Mouse (Mus musculus) splenic B cell, adult 2 months (primary cell): Measurements from ENCODE around the gene Lgals9.

Experiments
- DNase-seq: peaks from one replicate; pipeline ENCODE4 v3.0.0-alpha.2; 2011; ENCODE audit warnings: low read depth, low spot score
- H3K27me3 ChIP-seq: 2 replicates; pipeline ENCODE4 v1.6.1; 2012; ENCODE audit warnings: mild to moderate bottlenecking, low read length, moderate library complexity, mixed read lengths; ENCODE audit not compliant: control insufficient read depth, poor library complexity, insufficient read depth, severe bottlenecking
- H3K36me3 ChIP-seq: 2 replicates; pipeline ENCODE4 v1.6.1; 2012; ENCODE audit warnings: mild to moderate bottlenecking, low read length, moderate library complexity, mixed read lengths; ENCODE audit not compliant: control insufficient read depth, poor library complexity, insufficient read depth, severe bottlenecking

Lgals9 gene

DNA sequence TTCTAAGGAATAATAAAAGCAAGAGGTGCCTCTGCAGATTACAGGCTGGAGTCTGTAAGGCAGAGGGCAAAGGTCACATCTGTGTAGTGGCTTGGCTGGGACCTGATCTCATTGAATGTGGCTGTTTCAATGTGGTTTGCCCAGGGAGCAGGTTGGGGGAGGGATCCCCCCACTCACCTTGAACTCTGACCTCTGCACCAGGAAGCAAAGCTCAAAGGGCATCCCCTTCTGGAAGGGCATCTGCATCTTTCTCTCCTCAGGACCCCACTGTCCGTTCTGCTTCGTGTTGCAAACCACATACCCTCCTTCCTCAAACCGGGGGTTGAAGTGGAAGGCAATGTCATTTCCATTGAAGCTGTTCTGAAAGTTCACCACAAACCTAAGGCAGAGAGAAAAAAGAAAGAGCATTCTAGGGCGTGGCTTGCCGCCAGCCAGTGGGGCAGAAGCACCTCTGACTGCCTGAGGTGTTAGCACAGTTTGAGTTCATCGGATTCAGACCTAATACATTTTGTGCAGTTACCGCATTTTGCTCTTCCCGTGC lies 11.9 kb downstream of the Lgals9 start:
- DNase-seq = no peak
- H3K27me3 ChIP-seq = no peaks in the 10 kb centered on the region
- H3K36me3 ChIP-seq = peaks cover 11% of the 10 kb centered on the region

- H3K36me3 ChIP-seq = peaks cover 11% of the 10 kb centered on the region
- no peak for DNase-seq
- no peaks in the 10 kb centered on the region for H3K27me3 ChIP-seq
These were observed 12.4 kb downstream of the Lgals9 start for GRCm38 (mm10) chr11:78972328-78972727.

GRCm38 (mm10) chr11:78971746-78972145 lies 13.0 kb downstream of the Lgals9 start:
- Histone ChIP-seq H3K27me3 (no peaks in the 10 kb centered on the region), H3K36me3 (peaks cover 14% of the 10 kb centered on the region)
- DNase-seq = no peak

- no peak for DNase-seq
These were observed 13.7 kb downstream of the Lgals9 start for GRCm38 (mm10) chr11:78971096-78971495.

GRCm38 (mm10) chr11:78968121-78968520 lies 16.6 kb downstream of the Lgals9 start:
- H3K36me3 ChIP-seq = peaks cover 14% of the 10 kb centered on the region
- no peak for DNase-seq
- H3K27me3 ChIP-seq = no peaks in the 10 kb centered on the region

More at GRCm38 (mm10) chr11:78971096-78971495, 13.7 kb downstream of the Lgals9 start:
- H3K27me3 ChIP-seq = no peaks in the 10 kb centered on the region
- peaks cover 15% of the 10 kb centered on the region for H3K36me3 ChIP-seq

DNA sequence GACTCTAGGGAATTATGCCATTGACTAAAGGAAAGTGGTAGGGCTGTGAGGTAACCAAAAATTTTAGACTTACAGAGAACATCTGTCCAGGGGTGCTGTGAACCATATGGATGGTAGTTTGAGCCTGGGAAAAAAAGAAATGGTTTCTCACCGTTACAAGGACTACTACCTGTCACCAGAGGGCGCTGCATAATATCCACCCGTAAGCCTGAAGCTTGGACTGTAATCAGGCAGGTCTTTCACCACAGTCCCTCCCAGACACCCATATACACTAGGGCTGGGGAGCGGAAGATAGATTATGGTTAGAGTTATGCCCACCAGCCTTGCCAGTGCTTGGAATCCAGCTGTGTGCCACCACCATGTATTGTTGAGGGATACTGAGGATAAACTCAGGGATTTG lies 17.4 kb downstream of the Lgals9 start:
- H3K27me3 ChIP-seq = no peaks in the 10 kb centered on the region
- peak; percentile 73 for DNase-seq
- peaks cover 14% of the 10 kb centered on the region for H3K36me3 ChIP-seq

DNA sequence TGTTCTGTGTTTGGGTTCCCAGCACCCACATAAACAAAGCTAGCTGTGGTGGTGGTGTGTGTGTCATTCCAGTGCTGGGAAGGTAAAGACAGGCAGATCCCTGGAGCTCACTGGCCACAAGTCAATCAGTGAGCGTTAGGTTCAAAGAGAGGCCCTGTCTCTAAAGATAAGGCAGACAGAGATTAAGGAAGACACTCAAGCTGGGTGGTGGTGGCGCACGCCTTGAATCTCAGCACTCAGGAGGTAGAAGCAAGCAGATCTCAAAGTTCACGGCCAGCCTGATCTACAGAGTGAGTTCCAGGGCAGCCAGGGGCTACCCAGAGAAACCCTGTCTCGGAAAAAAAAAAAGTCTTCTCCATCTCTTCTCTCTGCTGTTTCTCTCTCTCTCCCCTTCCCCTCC lies 23.5 kb downstream of the Lgals9 start:
- Histone ChIP-seq H3K36me3 (peaks cover 8% of the 10 kb centered on the region; the same call in 1 of the 2 replicates), H3K27me3 (no peaks in the 10 kb centered on the region)
- no peak for DNase-seq

GRCm38 (mm10) chr11:78959841-78960520 lies 24.8 kb downstream of the Lgals9 start:
- H3K36me3 ChIP-seq = peaks cover 6% of the 10 kb centered on the region; the same call in 1 of the 2 replicates
- DNase-seq = peak; percentile 29
- no peaks in the 10 kb centered on the region for H3K27me3 ChIP-seq

GRCm38 (mm10) chr11:78959367-78959766 lies 25.4 kb downstream of the Lgals9 start:
- no peaks in the 10 kb centered on the region for H3K27me3 ChIP-seq
- no peak for DNase-seq
- H3K36me3 ChIP-seq = peaks cover 3% of the 10 kb centered on the region; the same call in 1 of the 2 replicates

DNA sequence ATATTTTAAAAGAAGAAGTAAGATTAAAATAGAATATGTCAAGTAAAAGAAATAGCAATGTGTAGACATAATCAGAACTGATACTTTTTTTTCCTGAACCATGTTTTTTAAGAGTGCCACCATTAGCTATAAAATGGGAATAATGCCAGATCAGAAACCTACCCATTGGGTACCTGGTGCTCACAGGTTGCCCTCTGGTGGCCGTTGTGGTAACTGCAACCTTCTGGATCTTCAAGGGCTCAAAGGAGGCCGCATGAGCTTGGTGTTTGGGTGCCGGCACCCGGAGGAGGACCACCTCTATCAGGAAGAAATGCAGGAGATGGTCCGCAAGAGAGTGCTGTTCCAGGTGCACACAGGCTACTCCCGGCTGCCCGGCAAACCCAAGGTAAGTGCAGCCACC lies 28.5 kb downstream of the Lgals9 start:
- DNase-seq = peak; percentile 81
- Histone ChIP-seq H3K27me3 (no peaks in the 10 kb centered on the region), H3K36me3 (peaks cover 2% of the 10 kb centered on the region; the same call in 1 of the 2 replicates)

DNA sequence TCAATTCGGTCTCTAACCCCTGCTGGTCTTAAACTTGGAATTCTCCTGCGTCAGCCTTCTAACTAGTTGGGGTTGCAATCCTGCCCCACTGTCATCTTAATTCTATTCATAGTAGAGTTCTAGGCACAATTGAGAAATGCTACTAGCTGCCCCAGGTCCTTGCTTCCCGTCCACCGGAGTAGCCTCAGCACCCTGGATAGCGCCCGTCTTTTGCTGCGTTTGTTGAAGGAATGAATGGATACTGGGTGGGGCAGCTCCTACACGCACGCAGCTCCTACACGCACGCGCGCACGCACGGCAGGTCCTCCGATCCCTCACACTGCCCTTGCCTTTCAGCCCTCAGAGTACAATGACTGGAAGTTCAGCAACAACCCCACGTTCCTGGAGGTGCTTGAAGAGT lies 32.3 kb downstream of the Lgals9 start:
- Histone ChIP-seq H3K36me3 (no peaks in the 10 kb centered on the region), H3K27me3 (no peaks in the 10 kb centered on the region)
- peak; percentile 10 for DNase-seq

GRCm38 (mm10) chr11:78950365-78950764 lies 34.4 kb downstream of the Lgals9 start:
- Histone ChIP-seq H3K36me3 (no peaks in the 10 kb centered on the region), H3K27me3 (no peaks in the 10 kb centered on the region)
- no peak for DNase-seq

GRCm38 (mm10) chr11:78943083-78943482 lies 41.7 kb downstream of the Lgals9 start:
- no peak for DNase-seq
- Histone ChIP-seq H3K36me3 (no peaks in the 10 kb centered on the region), H3K27me3 (no peaks in the 10 kb centered on the region)

DNA sequence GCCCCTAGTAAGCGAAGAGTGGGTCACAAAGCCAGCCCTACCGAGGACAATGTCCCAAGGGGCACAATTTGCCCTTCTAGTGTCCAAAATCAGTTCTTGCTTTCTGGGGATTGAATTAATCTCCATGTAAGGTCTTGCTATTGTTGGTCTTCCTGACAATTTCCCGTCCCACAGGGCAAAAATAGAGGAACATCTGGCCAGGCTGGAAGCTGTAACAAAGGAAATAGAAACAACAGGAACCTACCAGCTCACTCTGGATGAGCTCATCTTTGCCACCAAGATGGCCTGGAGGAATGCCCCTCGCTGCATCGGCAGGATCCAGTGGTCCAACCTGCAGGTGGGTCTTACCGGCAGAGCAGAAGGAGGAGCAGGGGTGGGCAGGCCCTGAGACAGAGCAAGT lies 49.6 kb downstream of the Lgals9 start:
- DNase-seq = no peak
- Histone ChIP-seq H3K36me3 (no peaks in the 10 kb centered on the region), H3K27me3 (no peaks in the 10 kb centered on the region)

GRCm38 (mm10) chr11:78934727-78935126 lies 50.0 kb downstream of the Lgals9 start:
- Histone ChIP-seq H3K36me3 (no peaks in the 10 kb centered on the region), H3K27me3 (no peaks in the 10 kb centered on the region)
- no peak for DNase-seq

DNA sequence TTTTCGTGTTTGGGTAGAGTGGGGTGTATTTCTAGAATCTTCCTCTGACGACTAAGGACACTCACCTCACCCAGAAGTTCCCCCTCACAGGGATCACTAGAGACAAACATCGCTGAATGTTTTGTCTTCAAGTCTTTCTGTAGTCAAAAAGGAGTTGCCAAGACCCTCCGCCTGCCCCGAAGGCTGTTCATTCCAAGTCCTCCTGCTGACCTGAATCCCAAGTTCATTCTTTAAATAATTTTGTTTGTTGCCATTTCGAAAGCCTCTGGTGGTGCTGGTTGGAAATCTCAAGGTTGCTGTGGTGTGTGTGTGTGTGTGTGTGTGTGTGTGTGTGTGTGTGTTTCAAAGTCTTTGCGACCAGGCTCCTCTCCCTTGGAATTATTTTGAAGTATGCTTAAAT lies 50.4 kb downstream of the Lgals9 start:
- DNase-seq = no peak
- Histone ChIP-seq H3K27me3 (no peaks in the 10 kb centered on the region), H3K36me3 (no peaks in the 10 kb centered on the region)
